Mouse (Mus musculus): Measurements from ENCODE around the gene Gtf2ird1. TPM values are rescaled to one million over a fixed set of nuclear protein-coding genes. Genes with fewer than 3 reads are reported as not detected.

Gtf2ird1 gene
- polyA plus RNA-seq (2012; rRNA removed) = 30.6 and 34.3 TPM in 2 replicates

DNA sequence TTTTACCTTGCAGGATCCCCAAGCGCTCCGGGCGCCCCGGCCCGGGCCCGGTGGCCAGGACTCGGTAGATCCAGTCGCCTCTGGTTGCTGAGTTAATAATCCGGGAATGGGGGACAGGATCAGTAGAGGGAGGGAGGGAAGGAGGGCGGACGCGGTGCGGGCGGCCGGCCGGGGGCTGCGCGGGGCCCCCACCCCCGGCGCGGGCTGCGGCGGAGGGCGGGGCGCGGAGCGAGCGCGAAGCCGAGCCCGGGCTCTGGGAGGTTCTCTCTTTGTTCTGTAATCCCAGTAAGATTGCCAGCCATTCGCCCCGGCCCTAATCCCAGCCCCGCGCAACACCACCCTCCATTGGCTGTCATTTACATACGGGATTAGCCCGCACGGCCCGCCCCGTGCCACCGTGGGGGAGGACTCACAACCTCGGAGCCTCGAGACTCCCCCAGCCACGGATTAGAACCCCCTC is at the start of gene Gtf2ird1:
Gene Gtf2ird1, minus strand, starts transcription at position 214 of the 460 bp plus-strand sequence.

GRCm38 (mm10) chr5:134314688-134315622 is 141.6 kb downstream of the Gtf2ird1 start, which contains the start of gene Gtf2i:
TSS of gene Gtf2i (minus strand) at chr5:134314760.

Other genes with a start within 250 kb of the Gtf2ird1 start
- 9.5 and 10.6 TPM in 2 replicates for gene Ncf1, start 227.1 kb downstream of the Gtf2ird1 start, polyA plus RNA-seq (2012; rRNA removed)
- 86.9 and 123 TPM in 2 replicates for gene Gtf2i, start 142.0 kb downstream of the Gtf2ird1 start, polyA plus RNA-seq (2012; rRNA removed)
- gene Clip2, start 95.7 kb upstream of the Gtf2ird1 start, polyA plus RNA-seq (2012; rRNA removed) = 22.0 and 27.4 TPM in 2 replicates
- gene Syna, start 103.5 kb upstream of the Gtf2ird1 start, polyA plus RNA-seq (2012; rRNA removed) = 0.14 TPM in 1 of 2 replicates, not detected in the other
- 53.1 and 66.5 TPM in 2 replicates for gene Rfc2, start 124.7 kb upstream of the Gtf2ird1 start, polyA plus RNA-seq (2012; rRNA removed)
- 4.5 and 4.6 TPM in 2 replicates for gene Lat2, start 158.3 kb upstream of the Gtf2ird1 start, polyA plus RNA-seq (2012; rRNA removed)
- 275 and 281 TPM in 2 replicates for gene Eif4h, start 182.8 kb upstream of the Gtf2ird1 start, polyA plus RNA-seq (2012; rRNA removed)
- 26.1 TPM in 2 replicates for gene Limk1, start 231.9 kb upstream of the Gtf2ird1 start, polyA plus RNA-seq (2012; rRNA removed)

All from ovary, adult 2 months (tissue).